Mouse (Mus musculus) CH12.LX (cell line): ENCODE measurements around the gene Gm20388. TPM values are rescaled to one million over a fixed set of nuclear protein-coding genes. Genes with fewer than 3 reads are reported as not detected.

ENCODE experiments used
- DNase-seq: peaks from one replicate; pipeline ENCODE4 v3.0.0-alpha.2; 2013; ENCODE audit errors: extremely low read depth
- H3K27ac ChIP-seq: 2 replicates; pipeline ENCODE4 v1.5.1; 2012; ENCODE audit warnings: low read depth, mild to moderate bottlenecking, control low read depth, moderate library complexity; ENCODE audit not compliant: insufficient read depth
- H3K27me3 ChIP-seq: replicated peaks from 2 replicates; pipeline ENCODE3; 2012; ENCODE audit warnings: inconsistent platforms
- H3K36me3 ChIP-seq, 2 experiments: replicated peaks in 1 of 2; 2 replicates each; pipeline versions ENCODE3 to v1.6.1; 2012; ENCODE audit warnings: inconsistent platforms in 1 of 2, low read length in 1 of 2, mild to moderate bottlenecking in 1 of 2, mixed read lengths in 1 of 2, moderate library complexity in 1 of 2; ENCODE audit not compliant: control insufficient read depth in 1 of 2, insufficient read depth in 1 of 2
- H3K4me1 ChIP-seq, 2 experiments: 2 replicates each; pipeline ENCODE4 v1.6.1; 2012; ENCODE audit warnings: inconsistent platforms in 1 of 2, moderate library complexity in 1 of 2; ENCODE audit not compliant: insufficient read depth in 2 of 2, control insufficient read depth in 1 of 2
- H3K4me2 ChIP-seq: 2 replicates; pipeline ENCODE4 v1.6.1; 2012; ENCODE audit warnings: low read depth, mild to moderate bottlenecking, control low read depth; ENCODE audit not compliant: poor library complexity, insufficient read depth, severe bottlenecking
- H3K4me3 ChIP-seq, 3 experiments: fragments of 150-350 bp in 1 of 3; sonication (generic) in 1 of 3; replicated peaks in 1 of 3; 2 replicates each; pipeline versions ENCODE3 to v1.5.1; 2011 to 2012; ENCODE audit warnings: low read depth in 2 of 3, low read length in 2 of 3, mild to moderate bottlenecking in 2 of 3, moderate library complexity in 2 of 3, control low read depth in 1 of 3, improper control_type of control experiment in 1 of 3, inconsistent platforms in 1 of 3, mixed read lengths in 1 of 3; ENCODE audit not compliant: poor library complexity in 1 of 3
- H3K79me2 ChIP-seq: replicated peaks from 2 replicates; pipeline ENCODE4 v1.6.1; 2012; ENCODE audit warnings: mild to moderate bottlenecking, moderate library complexity; ENCODE audit not compliant: control insufficient read depth, poor library complexity, insufficient read depth, severe bottlenecking; ENCODE audit errors: extremely low read depth
- H3K9ac ChIP-seq: 2 replicates; pipeline ENCODE4 v1.6.1; 2012; ENCODE audit warnings: low read depth, mild to moderate bottlenecking, control low read depth, moderate library complexity; ENCODE audit not compliant: insufficient read depth
- H3K9me3 ChIP-seq: replicated peaks from 2 replicates; pipeline ENCODE3; 2012; ENCODE audit warnings: low read length, inconsistent platforms, mixed read lengths
- CTCF ChIP-seq, 2 experiments: IDR thresholded peaks in 1 of 2; conservative IDR thresholded peaks in 1 of 2; 2 replicates each; pipeline ENCODE4 v1.5.1; 2011 to 2012; ENCODE audit warnings: low read depth in 2 of 2, low read length in 2 of 2, improper control_type of control experiment in 1 of 2, inconsistent platforms in 1 of 2, mild to moderate bottlenecking in 1 of 2, moderate library complexity in 1 of 2
- ELF1 ChIP-seq: IDR thresholded peaks from 2 replicates; pipeline ENCODE4 v1.6.1; 2014; ENCODE audit warnings: low read depth, mild to moderate bottlenecking, inconsistent platforms, low read length, improper control_type of control experiment
- GABPA ChIP-seq: IDR thresholded peaks from 2 replicates; pipeline ENCODE4 v1.6.1; 2012; ENCODE audit warnings: low read depth, low read length, improper control_type of control experiment, inconsistent platforms; ENCODE audit not compliant: insufficient replicate concordance
- JUND ChIP-seq: conservative IDR thresholded peaks from 2 replicates; pipeline ENCODE4 v1.6.1; 2011; ENCODE audit warnings: low read depth, low read length, improper control_type of control experiment
- KAT2A ChIP-seq: IDR thresholded peaks from 2 replicates; pipeline ENCODE4 v1.6.1; 2012; ENCODE audit warnings: low read length, improper control_type of control experiment, inconsistent platforms; ENCODE audit not compliant: insufficient replicate concordance
- MAX ChIP-seq: IDR thresholded peaks from 2 replicates; pipeline ENCODE4 v1.6.1; 2011; ENCODE audit warnings: low read length, improper control_type of control experiment
- MAZ ChIP-seq: IDR thresholded peaks from 2 replicates; pipeline ENCODE4 v1.6.1; 2012; ENCODE audit warnings: low read depth, mild to moderate bottlenecking, inconsistent platforms, low read length, improper control_type of control experiment, moderate library complexity
- MEF2A ChIP-seq: IDR thresholded peaks from 2 replicates; pipeline ENCODE4 v1.6.1; 2014; ENCODE audit warnings: low read depth, mild to moderate bottlenecking, inconsistent platforms, low read length, improper control_type of control experiment, borderline replicate concordance
- MYC ChIP-seq: IDR thresholded peaks from 2 replicates; pipeline ENCODE4 v1.6.1; 2011; ENCODE audit warnings: low read depth, mild to moderate bottlenecking, improper control_type of control experiment, low read length
- NRF1 ChIP-seq: IDR thresholded peaks from 2 replicates; pipeline ENCODE4 v1.6.1; 2014; ENCODE audit warnings: low read depth, mild to moderate bottlenecking, inconsistent platforms, low read length, improper control_type of control experiment, moderate library complexity
- PAX5 ChIP-seq: IDR thresholded peaks from 2 replicates; pipeline ENCODE4 v1.6.1; 2012; ENCODE audit warnings: low read length, inconsistent platforms, mixed read lengths
- POLR2A ChIP-seq: IDR thresholded peaks from 2 replicates; pipeline ENCODE4 v1.6.1; 2011; ENCODE audit warnings: low read depth, mild to moderate bottlenecking, improper control_type of control experiment, low read length
- POLR2AphosphoS2 ChIP-seq: IDR thresholded peaks from 2 replicates; pipeline ENCODE4 v1.6.1; 2011; ENCODE audit warnings: low read depth, low read length, improper control_type of control experiment
- RAD21 ChIP-seq: IDR thresholded peaks from 2 replicates; pipeline ENCODE4 v1.6.1; 2011; ENCODE audit warnings: low read depth, mild to moderate bottlenecking, low read length, improper control_type of control experiment, moderate library complexity
- TBP ChIP-seq: conservative IDR thresholded peaks from 2 replicates; pipeline ENCODE4 v1.6.1; 2011; ENCODE audit warnings: low read depth, low read length, improper control_type of control experiment
- USF1 ChIP-seq: IDR thresholded peaks from 2 replicates; pipeline ENCODE4 v1.6.1; 2014; ENCODE audit warnings: low read depth, mild to moderate bottlenecking, inconsistent platforms, low read length, improper control_type of control experiment
- ZC3H11A ChIP-seq: IDR thresholded peaks from 2 replicates; pipeline ENCODE4 v1.6.1; 2012; ENCODE audit warnings: low read depth, mild to moderate bottlenecking, inconsistent platforms, low read length, improper control_type of control experiment
- dilution Hi-C: fragments of 300-500 bp; cut with MboI; formaldehyde crosslinking; loops from 2 replicates; pipeline ENCODE4 v1.14.3; 2020; ENCODE audit warnings: low sequenced_read_pairs; ENCODE audit not compliant: extremely low pct_unique_long_range_greater_than_20kb, extremely low pct_ligation_motif_present
- in situ Hi-C: fragments of 300-500 bp; cut with MboI; formaldehyde crosslinking; loops from 3 replicates; pipeline ENCODE4 v1.14.3; 2019; ENCODE audit warnings: low sequenced_read_pairs, low pct_ligation_motif_present, low pct_unique_long_range_greater_than_20kb, mixed read lengths
- polyA plus RNA-seq: library from polyadenylated mRNA; unstranded; fragments of >175 nt; gene quantifications from 2 replicates; pipeline ENCODE4 v1.2.1, GENCODE M21; 2012; ENCODE audit warnings: low read depth; ENCODE audit not compliant: insufficient read length
- total RNA-seq, 2 experiments: library from RNA; depleted of rRNA; stranded (reverse); fragments of 300-350 nt in 1 of 2; fragments of >200 nt in 1 of 2; gene quantifications; 2 replicates each; pipeline ENCODE4 v1.2.3; 2012 to 2014

Gene Gm20388
- total and polyA plus RNA-seq, 3 experiments, result 14.8 to 26.3 (median 22.2) TPM

- no peaks in the 10 kb centered on the region for H3K79me2 ChIP-seq
- peaks cover 5% of the 10 kb centered on the region for H3K9me3 ChIP-seq
- peaks cover 5 to 26% of the 10 kb centered on the region in 2 experiments for H3K4me1 ChIP-seq
- peaks cover 0 to 20% of the 10 kb centered on the region in 2 experiments for H3K36me3 ChIP-seq
- in situ Hi-C loops, result no loop called here
- TF ChIP-seq USF1 (no peak), POLR2A (no peak), KAT2A (no peak), MYC (no peak), JUND (no peak), RAD21 (no peak), TBP (no peak), MAZ (no peak), PAX5 (no peak), ELF1 (no peak), MAX (no peak), MEF2A (no peak), POLR2AphosphoS2 (no peak), CTCF (conservative IDR thresholded peaks at IDR 0.05 in 1 of 2, IDR thresholded peaks at IDR 0.05 in 1 of 2; ENCODE audit: low read depth in 2 of 2, low read length in 2 of 2) (no peak)
- TF ChIP-seq, all 38 proteins: peak for 0
- dilution Hi-C loops, result no loop called here
- Histone ChIP-seq H3K9ac (no peak overlapping the region), H3K27me3 (no peaks in the 10 kb centered on the region), H3K27ac (no peak overlapping the region), H3K4me3 (no peak overlapping the region), H3K4me2 (no peak overlapping the region)
- no peak for DNase-seq
Measured at GRCm38 (mm10) chr8:122561199-122561598, 2650.6 kb downstream of the Gm20388 start.

- H3K4me2 ChIP-seq, result no peak overlapping the region
- H3K9me3 ChIP-seq, result peaks cover 5% of the 10 kb centered on the region
- DNase-seq, result no peak
- dilution Hi-C loops, result no loop called here
- H3K36me3 ChIP-seq, result peaks cover 5 to 29% of the 10 kb centered on the region in 2 experiments
- H3K27ac ChIP-seq, result no peak overlapping the region
- H3K4me1 ChIP-seq, result peaks cover 7 to 24% of the 10 kb centered on the region in 2 experiments; a peak in 2 of 4 replicates
- H3K4me3 ChIP-seq, result no peak overlapping the region
- H3K27me3 ChIP-seq, result no peaks in the 10 kb centered on the region
- TF ChIP-seq GABPA (no peak), NRF1 (no peak), PAX5 (no peak), ZC3H11A (no peak)
- in situ Hi-C loops, result no loop called here
- peaks cover 11% of the 10 kb centered on the region for H3K79me2 ChIP-seq
- H3K9ac ChIP-seq, result no peak overlapping the region
Measured at GRCm38 (mm10) chr8:122564363-122565352, 2654.0 kb downstream of the Gm20388 start.
